Mouse (Mus musculus) left cerebral cortex, adult 2 months (tissue): Measurements from ENCODE around the gene Lnx2. TPM values are rescaled to one million over a fixed set of nuclear protein-coding genes. Genes with fewer than 3 reads are reported as not detected.

Source experiments
- DNase-seq, 2 experiments: peaks; one replicate each; pipeline ENCODE4 v3.0.0; 2021 to 2022; ENCODE audit warnings: low spot score in 2 of 2, mixed read lengths in 1 of 2; ENCODE audit errors: extremely low spot score in 1 of 2
- H3K27ac ChIP-seq: fragments of 200-600 bp; 2 replicates; pipeline ENCODE4 v1.8.1; 2022
- H3K4me3 ChIP-seq: fragments of 200-600 bp; 2 replicates; pipeline ENCODE4 v1.8.1; 2022
- CTCF ChIP-seq: fragments of 200-600 bp; IDR thresholded peaks from 2 replicates; pipeline ENCODE4 v1.8.1; 2022; ENCODE audit warnings: antibody characterized with exemption, mild to moderate bottlenecking, moderate library complexity
- intact Hi-C: fragments of 180-260 bp; cut with DNase I; formaldehyde crosslinking; loops from one replicate; pipeline ENCODE4 v1.15.1; 2025
- total RNA-seq, 2 experiments: library from RNA; stranded (reverse); gene quantifications; 2 replicates each; pipeline ENCODE4 v1.2.3; 2021

Gene Lnx2
- total RNA-seq, 2 experiments from 2014 or later: 5.8 to 6.3 TPM

- no peak overlapping the region for H3K4me3 ChIP-seq
- TF ChIP-seq CTCF: no peak; the same call in none of the 2 replicates
- DNase-seq: no peak
- no peak overlapping the region for H3K27ac ChIP-seq
- intact Hi-C loops: no loop called here
These were observed 73.1 kb downstream of the Lnx2 start for GRCm38 (mm10) chr5:147003303-147003702.

GRCm38 (mm10) chr5:147001312-147001711 lies 75.1 kb downstream of the Lnx2 start:
- H3K4me3 ChIP-seq: no peak overlapping the region
- DNase-seq: no peak
- no peak overlapping the region for H3K27ac ChIP-seq
- intact Hi-C loops: no loop called here
- TF ChIP-seq CTCF: peak; percentile 18

GRCm38 (mm10) chr5:146998802-146999201 lies 77.6 kb downstream of the Lnx2 start:
- TF ChIP-seq CTCF: peak; percentile 15
- intact Hi-C loops: no loop called here
- Histone ChIP-seq H3K27ac (no peak overlapping the region), H3K4me3 (no peak overlapping the region)
- no peak for DNase-seq

- H3K4me3 ChIP-seq: no peak overlapping the region
- intact Hi-C loops: no loop called here
- no peak overlapping the region for H3K27ac ChIP-seq
- TF ChIP-seq CTCF: no peak; the same call in 1 of the 2 replicates
- DNase-seq: no peak
These were observed 79.6 kb downstream of the Lnx2 start for GRCm38 (mm10) chr5:146996812-146997211.

- intact Hi-C loops: no loop called here
- no peak for DNase-seq
- no peak for TF ChIP-seq CTCF
- Histone ChIP-seq H3K4me3 (no peak overlapping the region), H3K27ac (no peak overlapping the region)
These were observed 81.4 kb downstream of the Lnx2 start for GRCm38 (mm10) chr5:146994973-146995372.

- intact Hi-C loops: no loop called here
- TF ChIP-seq CTCF: no peak
- peak in 1 of 2 experiments; percentile 16 for DNase-seq
- no peak overlapping the region for H3K27ac ChIP-seq
- H3K4me3 ChIP-seq: no peak overlapping the region
These were observed 82.9 kb downstream of the Lnx2 start for GRCm38 (mm10) chr5:146993509-146993908.

- no peak overlapping the region for H3K27ac ChIP-seq
- no peak overlapping the region for H3K4me3 ChIP-seq
- DNase-seq: no peak
- TF ChIP-seq CTCF: no peak
- intact Hi-C loops: loop anchor here (10.0 kb wide), 1 partner anchor 136 kb away; no protein-coding TSS in a partner anchor
These were observed 87.3 kb downstream of the Lnx2 start for GRCm38 (mm10) chr5:146989051-146989450.

- no peak overlapping the region for H3K4me3 ChIP-seq
- TF ChIP-seq CTCF: no peak
- H3K27ac ChIP-seq: no peak overlapping the region
- no peak for DNase-seq
- intact Hi-C loops: loop anchor here (10.0 kb wide), 1 partner anchor 137 kb away; no protein-coding TSS in a partner anchor
These were observed 88.8 kb downstream of the Lnx2 start for GRCm38 (mm10) chr5:146987588-146987987.

GRCm38 (mm10) chr5:146985725-146986433 lies 90.5 kb downstream of the Lnx2 start:
- Histone ChIP-seq H3K27ac (no peak overlapping the region), H3K4me3 (no peak overlapping the region)
- TF ChIP-seq CTCF: no peak
- intact Hi-C loops: loop anchor here (10.0 kb wide), 1 partner anchor 139 kb away; no protein-coding TSS in a partner anchor
- no peak for DNase-seq

- TF ChIP-seq CTCF: peak; percentile 94
These were observed 93.2 kb downstream of the Lnx2 start for GRCm38 (mm10) chr5:146983216-146983615.

GRCm38 (mm10) chr5:146981376-146981775 lies 95.0 kb downstream of the Lnx2 start:
- no peak for TF ChIP-seq CTCF
- Histone ChIP-seq H3K4me3 (no peak overlapping the region), H3K27ac (no peak overlapping the region)
- no peak for DNase-seq
- intact Hi-C loops: loop anchor here (5.0 to 10.0 kb wide), 2 partner anchors 96 to 143 kb away; partner anchors contain the start of genes Lnx2 and Polr1d

More at GRCm38 (mm10) chr5:146983216-146983615, 93.2 kb downstream of the Lnx2 start:
- intact Hi-C loops: loop anchor here (1.0 to 10.0 kb wide), 5 partner anchors 94 to 336 kb away; partner anchors contain the start of genes Lnx2 and Polr1d
- H3K27ac ChIP-seq: no peak overlapping the region
- peak; percentile 59 to 63 for DNase-seq
- H3K4me3 ChIP-seq: no peak overlapping the region

- intact Hi-C loops: no loop called here
- no peak for TF ChIP-seq CTCF
- H3K27ac ChIP-seq: no peak overlapping the region
- DNase-seq: peak in 1 of 2 experiments; percentile 22
- H3K4me3 ChIP-seq: no peak overlapping the region
These were observed 101.6 kb downstream of the Lnx2 start for GRCm38 (mm10) chr5:146974781-146975123.
